Mouse (Mus musculus) stomach, embryonic 16.5 days (tissue): ENCODE results near the gene Taf4. TPM values are rescaled to one million over a fixed set of nuclear protein-coding genes. Genes with fewer than 3 reads are reported as not detected.

Source experiments
- ATAC-seq: fragments of 200-750 bp; cut with Nextera tagmentation; 2 replicates; pipeline ENCODE4 v1.8.0; 2017; ENCODE audit warnings: moderate number of reproducible peaks, moderate TSS enrichment; ENCODE audit not compliant: insufficient read depth, low FRiP score
- H3K27ac ChIP-seq: fragments of 300-500 bp; sonication (generic); 2 replicates; pipeline ENCODE4 v1.5.1; 2014; ENCODE audit warnings: low read length
- H3K27me3 ChIP-seq: fragments of 300-500 bp; sonication (generic); 2 replicates; pipeline ENCODE4 v1.6.1; 2014; ENCODE audit warnings: low read length, control low read depth, mixed read lengths; ENCODE audit not compliant: control insufficient read depth, insufficient read depth
- H3K36me3 ChIP-seq: fragments of 300-500 bp; sonication (generic); 2 replicates; pipeline ENCODE4 v1.6.1; 2014; ENCODE audit warnings: low read length; ENCODE audit not compliant: control insufficient read depth, insufficient read depth
- H3K4me1 ChIP-seq: fragments of 300-500 bp; sonication (generic); 2 replicates; pipeline ENCODE4 v1.6.1; 2014; ENCODE audit warnings: low read length, control low read depth, mixed read lengths; ENCODE audit not compliant: control insufficient read depth, insufficient read depth
- H3K4me2 ChIP-seq: fragments of 300-500 bp; sonication (generic); 2 replicates; pipeline ENCODE4 v1.6.1; 2014; ENCODE audit warnings: low read depth, low read length, mixed read lengths
- H3K4me3 ChIP-seq: fragments of 300-500 bp; sonication (generic); replicated peaks from 2 replicates; pipeline ENCODE4 v1.5.1; 2014; ENCODE audit warnings: mild to moderate bottlenecking, low read length
- H3K9ac ChIP-seq: fragments of 300-500 bp; sonication (generic); 2 replicates; pipeline ENCODE4 v1.6.1; 2014; ENCODE audit warnings: low read length
- H3K9me3 ChIP-seq: fragments of 300-500 bp; sonication (generic); replicated peaks from 2 replicates; pipeline ENCODE4 v1.6.1; 2016; ENCODE audit warnings: low read length, control low read depth; ENCODE audit not compliant: control insufficient read depth
- WGBS: fragments of 180-500 bp; shearing (Covaris S2); extraction: QIAGEN DNeasy Blood & Tissue Kit; methylation state at CpG from one replicate; pipeline ENCODE4 v1.1.7; 2014; 5-methylcytosine and 5-hydroxymethylcytosine counted together
- polyA plus RNA-seq: library from polyadenylated mRNA; unstranded; fragments of >200 nt; fragmentation: Nextera tagmentation; extraction: Ambion mirVana; gene quantifications from 2 replicates; pipeline ENCODE4 v1.2.1, GENCODE M21; 2015

The Taf4 gene
- polyA plus RNA-seq: 2.9 and 3.2 TPM in 2 replicates

- ATAC-seq: peak; percentile 95
- Histone ChIP-seq H3K4me3 (peak within 1 kb of the TSS; percentile 81), H3K9me3 (no peaks in the 10 kb centered on the region), H3K27me3 (no peaks in the 10 kb centered on the region), H3K4me2 (peak within 1 kb of the TSS; percentile 99), H3K27ac (peak within 1 kb of the TSS; percentile 94), H3K4me1 (peaks cover 33% of the 10 kb centered on the region), H3K36me3 (no peaks in the 10 kb centered on the region), H3K9ac (peak within 1 kb of the TSS; percentile 96)
- under 1% methylated on average over 58 of the region's 84 CpGs for WGBS
Observed at GRCm38 (mm10) chr2:179976628-179977343, at the start of gene Taf4. Gene Taf4 (minus strand): TSS chr2:179976646.

- H3K36me3 ChIP-seq: no peaks in the 10 kb centered on the region
- ATAC-seq: no peak
- H3K27me3 ChIP-seq: peaks cover 7% of the 10 kb centered on the region
- H3K4me1 ChIP-seq: peaks cover 24% of the 10 kb centered on the region
- H3K4me2 ChIP-seq: peak overlapping the region; percentile 92
- H3K9ac ChIP-seq: peak overlapping the region; percentile 93
- 5% methylated on average over 6 of the region's 6 CpGs for WGBS
- peak overlapping the region; percentile 92 for H3K4me3 ChIP-seq
- no peaks in the 10 kb centered on the region for H3K9me3 ChIP-seq
- H3K27ac ChIP-seq: 0 out of 2 replicates have a peak overlapping the region, but pooled peaks have one; percentile 90
Observed at GRCm38 (mm10) chr2:180025861-180026200, 49.4 kb upstream of the Taf4 start.

GRCm38 (mm10) chr2:180025135-180025860 lies 48.9 kb upstream of the Taf4 start:
- peak overlapping the region; percentile 92 for H3K4me2 ChIP-seq
- peak; percentile 3; the same call in 1 of the 2 replicates for ATAC-seq
- H3K4me3 ChIP-seq: peak overlapping the region; percentile 92
- WGBS: under 1% methylated on average over 84 of the region's 84 CpGs
- H3K27ac ChIP-seq: peak overlapping the region; percentile 90
- H3K4me1 ChIP-seq: peaks cover 24% of the 10 kb centered on the region
- H3K9me3 ChIP-seq: no peaks in the 10 kb centered on the region
- peaks cover 8% of the 10 kb centered on the region for H3K27me3 ChIP-seq
- no peaks in the 10 kb centered on the region for H3K36me3 ChIP-seq
- H3K9ac ChIP-seq: peak overlapping the region; percentile 93

- peak; percentile 95 for ATAC-seq
- peak within 1 kb of the TSS; percentile 90 for H3K27ac ChIP-seq
- H3K36me3 ChIP-seq: no peaks in the 10 kb centered on the region
- H3K27me3 ChIP-seq: peaks cover 8% of the 10 kb centered on the region
- peaks cover 24% of the 10 kb centered on the region for H3K4me1 ChIP-seq
- H3K9ac ChIP-seq: peak within 1 kb of the TSS; percentile 93
- H3K4me2 ChIP-seq: peak within 1 kb of the TSS; percentile 92
- H3K9me3 ChIP-seq: no peaks in the 10 kb centered on the region
- H3K4me3 ChIP-seq: peak within 1 kb of the TSS; percentile 92
- under 1% methylated on average over 73 of the region's 80 CpGs for WGBS
Observed at GRCm38 (mm10) chr2:180024401-180025098, 48.1 kb upstream of the Taf4 start, which contains the start of gene Lsm14b. Gene Lsm14b (plus strand): TSS chr2:180024987.

GRCm38 (mm10) chr2:180022751-180023150 lies 46.3 kb upstream of the Taf4 start:
- Histone ChIP-seq H3K4me2 (no peak overlapping the region), H3K4me1 (peaks cover 24% of the 10 kb centered on the region), H3K4me3 (no peak overlapping the region), H3K27ac (no peak overlapping the region), H3K9ac (no peak overlapping the region), H3K9me3 (no peaks in the 10 kb centered on the region), H3K27me3 (peaks cover 8% of the 10 kb centered on the region), H3K36me3 (no peaks in the 10 kb centered on the region)
- ATAC-seq: no peak
- 62% methylated on average over 6 of the region's 6 CpGs for WGBS

- no peak overlapping the region for H3K27ac ChIP-seq
- peaks cover 8% of the 10 kb centered on the region for H3K27me3 ChIP-seq
- no peak overlapping the region for H3K4me3 ChIP-seq
- ATAC-seq: no peak
- peaks cover 20% of the 10 kb centered on the region for H3K4me1 ChIP-seq
- WGBS: 73% methylated on average over 8 of the region's 8 CpGs
- no peaks in the 10 kb centered on the region for H3K36me3 ChIP-seq
- H3K4me2 ChIP-seq: no peak overlapping the region
- no peaks in the 10 kb centered on the region for H3K9me3 ChIP-seq
- no peak overlapping the region for H3K9ac ChIP-seq
Observed at GRCm38 (mm10) chr2:180020919-180021318, 44.5 kb upstream of the Taf4 start.

GRCm38 (mm10) chr2:180020091-180020661 lies 43.7 kb upstream of the Taf4 start:
- H3K4me3 ChIP-seq: no peak overlapping the region
- 72% methylated on average over 7 of the region's 7 CpGs for WGBS
- no peak overlapping the region for H3K4me2 ChIP-seq
- no peak overlapping the region for H3K9ac ChIP-seq
- no peak for ATAC-seq
- peaks cover 8% of the 10 kb centered on the region for H3K27me3 ChIP-seq
- H3K4me1 ChIP-seq: peaks cover 17% of the 10 kb centered on the region
- H3K27ac ChIP-seq: no peak overlapping the region
- H3K9me3 ChIP-seq: no peaks in the 10 kb centered on the region
- no peaks in the 10 kb centered on the region for H3K36me3 ChIP-seq

GRCm38 (mm10) chr2:180018573-180018972 lies 42.1 kb upstream of the Taf4 start:
- ATAC-seq: no peak
- no peak overlapping the region for H3K9ac ChIP-seq
- no peak overlapping the region for H3K4me3 ChIP-seq
- H3K36me3 ChIP-seq: no peaks in the 10 kb centered on the region
- H3K9me3 ChIP-seq: no peaks in the 10 kb centered on the region
- peaks cover 14% of the 10 kb centered on the region for H3K4me1 ChIP-seq
- peaks cover 8% of the 10 kb centered on the region for H3K27me3 ChIP-seq
- no peak overlapping the region for H3K4me2 ChIP-seq
- no peak overlapping the region for H3K27ac ChIP-seq
- WGBS: 88% methylated on average over 9 of the region's 9 CpGs
